ENCODE assay signal across 26 mouse cellular contexts in the genomic region with DNA sequence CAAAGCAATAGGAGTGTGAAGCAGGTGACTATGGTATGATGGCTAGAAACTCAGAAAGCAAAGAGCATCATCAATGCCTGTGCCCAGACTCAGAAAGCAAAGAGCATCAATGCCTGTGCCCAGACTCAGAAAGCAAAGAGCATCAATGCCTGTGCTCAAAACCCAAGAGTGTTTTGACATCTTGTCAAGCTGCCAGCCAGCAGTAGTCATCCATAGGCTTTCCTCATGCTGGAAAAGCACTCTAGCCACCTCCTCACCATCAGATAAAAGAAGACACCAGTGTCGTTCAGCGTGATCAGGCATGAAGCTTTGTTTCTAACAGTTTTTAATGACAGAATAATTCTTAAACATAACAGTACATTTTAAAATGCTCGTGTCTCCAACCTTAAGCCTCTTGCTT. TPM values are rescaled to one million over a fixed set of nuclear protein-coding genes. Genes with fewer than 3 reads are reported as not detected.
A peak's percentile ranks its signal among the peaks of the same experiment; 100 is the strongest.
DNase-seq lines count a peak whose midpoint lies in the region; ATAC-seq lines count a peak whose summit lies in the region.
"Had no signal": no experiment of that assay in that cellular context is flagged by ENCODE, and none has a peak within 500 bp of the region (broad histone marks: within the 10 kb centered on the region; RNA-seq: fewer than 3 reads in every experiment).

No protein-coding gene starts in this region.

- H3K27ac ChIP-seq in liver, embryonic 12.5 days = no peak overlapping the region

- H3K36me3 ChIP-seq in liver, embryonic 12.5 days = no peaks in the 10 kb centered on the region
- H3K36me3 ChIP-seq: G1E had no signal

- no peak overlapping the region for H3K9ac ChIP-seq in liver, embryonic 12.5 days

- H3K9me3 ChIP-seq in liver, embryonic 12.5 days (replicated peaks) = no peaks in the 10 kb centered on the region

- no peaks in the 10 kb centered on the region for H3K27me3 ChIP-seq in liver, embryonic 12.5 days (replicated peaks)
- H3K27me3 ChIP-seq: CH12.LX, Patski had no signal

- no peak for ATAC-seq in liver, embryonic 12.5 days
- ATAC-seq: activated CD4-positive, CD25-positive, alpha-beta regulatory T cell, adult 4 months; CD4-positive, CD25-positive, alpha-beta regulatory T cell, adult 4 months; Patski had no signal

- H3K4me2 ChIP-seq in liver, embryonic 12.5 days = no peak overlapping the region

- H3K4me3 ChIP-seq in liver, embryonic 12.5 days = no peak overlapping the region

- no peaks in the 10 kb centered on the region for H3K4me1 ChIP-seq in liver, embryonic 12.5 days

- intact Hi-C loops in left cerebral cortex, postnatal 14 days (cut with DNase I) = no loop called here

- peak; percentile 37 for DNase-seq in heart, adult 11 months
- no peak for DNase-seq in heart, adult 8-10 months (ENCODE audit: low spot score)
- DNase-seq in 3T3-L1 (ENCODE audit: low read depth, low spot score) = peak; percentile 37
- DNase-seq in NIH3T3 (ENCODE audit: low read depth) = peak; percentile 55
- peak; percentile 55 for DNase-seq in brain, adult 2 months (ENCODE audit: low read depth, low spot score)
- no peak for DNase-seq in retina, embryonic 14.5 days (ENCODE audit: low spot score)
- no peak for DNase-seq in left cerebral cortex, postnatal 14 days (ENCODE audit: low spot score in 2 of 2)
- DNase-seq: adrenal gland, adult 2 months; adrenal gland, adult 8-10 months; adrenal gland, postnatal 10 days; adrenal gland, postnatal 14 days; adrenal gland, postnatal 25 days; adrenal gland, postnatal 36 days; B cell, adult 2 months; cerebellum, adult 11 months; cerebellum, adult 11-12 months; cerebellum, adult 18-20 months; cerebellum, adult 2 months; cerebellum, adult 8-10 months had no signal

- 64% methylated on average over 3 of the region's 3 CpGs for WGBS in liver, embryonic 12.5 days (ENCODE audit: insufficient replicate concordance)

RNA-seq across cellular contexts. Expression of a gene that starts 8.7 kb away (rescaled TPM):
- 10 to 100 TPM; 56.8 to 78.0 (median 68.9) TPM for total RNA-seq in heart, adult 8-10 months (2022)
- polyA plus RNA-seq in liver, embryonic 12.5 days (2016; fragmentation: Nextera tagmentation; extraction: Ambion mirVana) = 4.7 and 6.8 TPM in 2 replicates
- total RNA-seq in left cerebral cortex, postnatal 14 days (2021) = 10 to 100 TPM; 42.2 to 43.3 TPM
- total RNA-seq: CH12.LX, MEL had no signal
- polyA plus RNA-seq: G1E had no signal

Comparison
In these comparisons a context has a peak if more than half of its experiments do, and no peak if none do; other contexts are left out.
1. DNase-seq: peak in heart, adult 11 months (single experiment), 3T3-L1 (single experiment), NIH3T3 (single experiment) and brain, adult 2 months (single experiment); none in heart, adult 8-10 months (single experiment), retina, embryonic 14.5 days (single experiment) and left cerebral cortex, postnatal 14 days (0 of 2).